Mouse (Mus musculus) embryonic facial prominence, embryonic 11.5 days (tissue): ENCODE results near the gene Slc36a2. TPM values are rescaled to one million over a fixed set of nuclear protein-coding genes. Genes with fewer than 3 reads are reported as not detected.
"Not testable (repeated sequence)": the region's sequence is repeated elsewhere in the genome, so short reads cannot be mapped to it uniquely, and the experiment has no call there.

Experiments
- ATAC-seq: fragments of 200-750 bp; cut with Nextera tagmentation; replicated peaks from 2 replicates; pipeline ENCODE4 v1.8.0; 2017; ENCODE audit warnings: low read depth; ENCODE audit not compliant: insufficient number of reproducible peaks, low FRiP score, low TSS enrichment
- DNase-seq: peaks from one replicate; pipeline ENCODE4 v3.0.0-alpha.2; 2015; ENCODE audit warnings: low spot score
- H3K27ac ChIP-seq: fragments of 300-500 bp; sonication (generic); replicated peaks from 2 replicates; pipeline ENCODE4 v1.5.1; 2014; ENCODE audit warnings: mild to moderate bottlenecking, low read depth, low read length, control low read depth
- H3K27me3 ChIP-seq: fragments of 300-500 bp; sonication (generic); 2 replicates; pipeline ENCODE4 v1.6.1; 2014; ENCODE audit warnings: mild to moderate bottlenecking, low read length, moderate library complexity, mixed read lengths; ENCODE audit not compliant: control insufficient read depth, insufficient read depth
- H3K36me3 ChIP-seq: fragments of 300-500 bp; sonication (generic); replicated peaks from 2 replicates; pipeline ENCODE4 v1.6.1; 2014; ENCODE audit warnings: low read depth, mild to moderate bottlenecking, low read length, moderate library complexity, mixed read lengths; ENCODE audit not compliant: control insufficient read depth, insufficient read depth
- H3K4me1 ChIP-seq: fragments of 300-500 bp; sonication (generic); 2 replicates; pipeline ENCODE4 v1.6.1; 2014; ENCODE audit warnings: low read length, mixed read lengths; ENCODE audit not compliant: control insufficient read depth, insufficient read depth
- H3K4me2 ChIP-seq: fragments of 300-500 bp; sonication (generic); 2 replicates; pipeline ENCODE4 v1.6.1; 2014; ENCODE audit warnings: low read depth, mild to moderate bottlenecking, control low read depth, low read length, moderate library complexity
- H3K4me3 ChIP-seq: fragments of 300-500 bp; sonication (generic); 2 replicates; pipeline ENCODE4 v1.5.1; 2014; ENCODE audit warnings: low read depth, low read length, control low read depth
- H3K9ac ChIP-seq: fragments of 300-500 bp; sonication (generic); replicated peaks from 2 replicates; pipeline ENCODE4 v1.6.1; 2014; ENCODE audit warnings: mild to moderate bottlenecking, control low read depth, low read length
- H3K9me3 ChIP-seq: fragments of 300-500 bp; sonication (generic); replicated peaks from 2 replicates; pipeline ENCODE4 v1.6.1; 2016; ENCODE audit warnings: mild to moderate bottlenecking, low read length, inconsistent platforms, mixed read lengths; ENCODE audit not compliant: control insufficient read depth
- WGBS: fragments of 180-500 bp; shearing (Covaris S2); extraction: QIAGEN DNeasy Blood & Tissue Kit; methylation state at CpG from one replicate; pipeline ENCODE4 v1.1.7; 2014; 5-methylcytosine and 5-hydroxymethylcytosine counted together
- polyA plus RNA-seq: library from polyadenylated mRNA; unstranded; fragments of >200 nt; fragmentation: Nextera tagmentation; extraction: Ambion mirVana; gene quantifications from 2 replicates; pipeline ENCODE4 v1.2.1, GENCODE M21; 2014

Gene Slc36a2
- polyA plus RNA-seq, 1 experiment from 2014 or later = 0.11 TPM

- Histone ChIP-seq H3K27ac (no peak overlapping the region), H3K4me2 (no peak overlapping the region), H3K4me1 (no peaks in the 10 kb centered on the region), H3K36me3 (no peaks in the 10 kb centered on the region), H3K4me3 (no peak overlapping the region), H3K9me3 (no peaks in the 10 kb centered on the region), H3K27me3 (no peaks in the 10 kb centered on the region), H3K9ac (no peak overlapping the region)
- ATAC-seq (no peak), DNase-seq (no peak)
- 74% methylated on average over 2 of the region's 2 CpGs for WGBS
These were observed 70.6 kb downstream of the Slc36a2 start for GRCm38 (mm10) chr11:55114291-55114690.

- not testable (repeated sequence) for H3K9ac ChIP-seq, H3K4me3 ChIP-seq, H3K4me1 ChIP-seq, DNase-seq, H3K9me3 ChIP-seq, ATAC-seq, H3K27me3 ChIP-seq, H3K27ac ChIP-seq, H3K36me3 ChIP-seq, H3K4me2 ChIP-seq
- WGBS = 40% methylated on average over 3 of the region's 4 CpGs
These were observed 71.0 kb downstream of the Slc36a2 start for GRCm38 (mm10) chr11:55113861-55114250.

DNA sequence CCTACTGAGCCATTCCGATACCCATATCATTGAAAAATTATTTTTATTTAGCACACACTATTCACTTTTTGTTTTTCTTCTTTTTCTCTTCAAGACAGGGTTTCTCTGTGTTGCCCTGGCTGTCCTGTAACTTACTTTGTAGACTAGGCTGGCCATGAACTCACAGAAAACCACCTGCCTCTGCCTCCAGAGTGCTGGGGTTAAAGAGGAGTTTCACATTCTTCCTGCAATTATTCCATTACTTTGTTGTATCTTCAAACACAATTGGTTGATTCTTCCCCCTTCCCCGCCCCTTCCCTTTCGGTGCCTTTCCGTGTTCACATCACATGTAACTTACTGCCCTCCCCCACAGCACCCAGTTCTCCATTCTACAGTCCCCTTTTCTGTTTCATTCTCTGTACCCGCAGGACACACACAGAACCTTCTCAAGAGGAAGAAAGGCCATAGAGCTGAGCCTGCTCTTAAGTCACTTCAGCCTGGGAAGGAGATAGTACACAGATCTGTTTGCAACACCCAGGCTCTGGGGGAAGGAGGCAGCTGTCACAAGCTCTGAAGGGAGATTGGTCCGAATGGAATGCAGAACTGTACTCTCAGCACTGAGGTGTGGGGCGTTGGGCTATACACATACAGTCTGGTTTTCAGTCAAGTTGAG is 71.5 kb downstream of the Slc36a2 start:
- WGBS = 66% methylated on average over 7 of the region's 7 CpGs
- Histone ChIP-seq H3K36me3 (no peaks in the 10 kb centered on the region), H3K9ac (no peak overlapping the region), H3K9me3 (no peaks in the 10 kb centered on the region), H3K4me2 (no peak overlapping the region), H3K27ac (no peak overlapping the region), H3K27me3 (no peaks in the 10 kb centered on the region), H3K4me1 (no peaks in the 10 kb centered on the region), H3K4me3 (no peak overlapping the region)
- DNase-seq (no peak), ATAC-seq (no peak)

- H3K4me2 ChIP-seq = no peak overlapping the region
- DNase-seq = no peak
- H3K27ac ChIP-seq = no peak overlapping the region
- H3K4me3 ChIP-seq = no peak overlapping the region
- H3K4me1 ChIP-seq = no peaks in the 10 kb centered on the region
- no peaks in the 10 kb centered on the region for H3K27me3 ChIP-seq
- no peak for ATAC-seq
- H3K9me3 ChIP-seq = no peaks in the 10 kb centered on the region
- H3K9ac ChIP-seq = no peak overlapping the region
- 76% methylated on average over 7 of the region's 7 CpGs for WGBS
- H3K36me3 ChIP-seq = no peaks in the 10 kb centered on the region
These were observed 74.2 kb downstream of the Slc36a2 start for GRCm38 (mm10) chr11:55110566-55111169.

- Histone ChIP-seq H3K27me3 (no peaks in the 10 kb centered on the region), H3K4me3 (no peak overlapping the region), H3K36me3 (no peaks in the 10 kb centered on the region), H3K9ac (no peak overlapping the region), H3K9me3 (no peaks in the 10 kb centered on the region), H3K27ac (no peak overlapping the region), H3K4me1 (no peaks in the 10 kb centered on the region), H3K4me2 (no peak overlapping the region)
- no peak for DNase-seq
- ATAC-seq = no peak
- 89% methylated on average over 7 of the region's 7 CpGs for WGBS
These were observed 75.2 kb downstream of the Slc36a2 start for GRCm38 (mm10) chr11:55109521-55110300.

Other genes starting within 250 kb of the Slc36a2 start
- gene Tnip1, start 222.2 kb downstream of the Slc36a2 start, polyA plus RNA-seq = 9.1 and 11.6 TPM in 2 replicates
- 112 and 116 TPM in 2 replicates for gene Anxa6, start 151.6 kb downstream of the Slc36a2 start, polyA plus RNA-seq
- gene Ccdc69, start 106.9 kb downstream of the Slc36a2 start, polyA plus RNA-seq = 0.49 and 0.50 TPM in 2 replicates
- 12.3 and 12.7 TPM in 2 replicates for gene Gm2a, start 87.0 kb downstream of the Slc36a2 start, polyA plus RNA-seq
- not detected in 2 replicates for gene Slc36a3, start 33.4 kb downstream of the Slc36a2 start, polyA plus RNA-seq
- gene Slc36a1, start 19.3 kb upstream of the Slc36a2 start, polyA plus RNA-seq = 1.6 and 1.9 TPM in 2 replicates
- 0.07 and 0.08 TPM in 2 replicates for gene Fat2, start 151.5 kb upstream of the Slc36a2 start, polyA plus RNA-seq
- gene Sparc, start 238.1 kb upstream of the Slc36a2 start, polyA plus RNA-seq = 423 and 462 TPM in 2 replicates